Mouse (Mus musculus) urinary bladder, postnatal 10 days (tissue): ENCODE data around the gene Npas2.

Source experiments
- DNase-seq: peaks from one replicate; pipeline ENCODE4 v3.0.0; 2022; ENCODE audit warnings: low spot score

The Npas2 gene

DNA sequence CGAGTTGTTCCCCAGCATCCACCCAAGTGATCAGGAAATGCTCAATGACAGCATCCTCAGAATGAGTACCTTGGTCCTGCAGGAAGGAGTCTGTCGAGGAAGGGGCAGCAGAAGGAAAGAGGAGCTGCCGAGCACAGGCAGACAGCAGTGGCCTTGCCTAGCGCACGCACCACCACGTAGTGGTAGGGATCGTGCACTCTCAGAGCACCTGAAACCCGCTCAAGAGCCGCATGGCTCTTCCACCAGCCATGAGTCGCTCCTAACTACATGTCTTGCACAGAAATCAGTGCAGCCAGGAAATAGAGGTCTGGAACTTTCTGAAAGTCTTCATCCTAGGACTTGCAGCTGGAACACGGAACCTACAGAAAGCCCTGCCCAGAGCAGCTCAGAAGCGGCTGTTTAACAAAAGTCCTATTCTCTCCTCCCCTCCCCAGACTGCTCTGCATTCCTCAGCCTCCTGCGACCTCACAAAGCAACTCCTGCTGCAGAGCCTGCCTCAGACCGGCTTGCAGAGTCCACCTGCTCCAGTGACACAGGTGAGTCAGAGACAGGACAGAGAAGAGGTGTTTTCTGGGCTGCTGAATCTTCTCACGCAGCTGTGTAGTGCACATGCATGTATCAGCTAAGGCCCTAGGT lies 142.1 kb downstream of the Npas2 start:
- no peak for DNase-seq

- no peak for DNase-seq
These were observed 143.3 kb downstream of the Npas2 start for GRCm38 (mm10) chr1:39336788-39337187.

DNA sequence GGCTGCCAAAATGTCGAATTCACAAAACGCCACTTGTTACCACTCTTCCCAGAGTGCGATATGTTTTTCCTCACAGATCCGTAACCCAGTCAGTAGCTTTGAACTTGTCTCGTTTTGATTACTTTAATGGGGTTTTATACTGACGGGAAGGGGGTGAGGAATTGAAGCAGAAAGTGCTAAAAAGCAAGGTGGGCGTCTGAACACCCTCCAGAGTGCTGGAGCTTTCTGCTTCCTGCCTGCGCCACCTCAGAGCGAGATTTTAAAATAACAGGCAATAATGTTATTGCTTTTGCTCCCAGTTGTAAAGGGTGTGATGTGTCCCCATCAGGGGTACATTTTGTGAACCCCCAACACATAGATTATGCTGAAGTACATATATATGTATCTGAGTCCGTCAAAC lies 145.3 kb downstream of the Npas2 start:
- DNase-seq, result no peak

DNA sequence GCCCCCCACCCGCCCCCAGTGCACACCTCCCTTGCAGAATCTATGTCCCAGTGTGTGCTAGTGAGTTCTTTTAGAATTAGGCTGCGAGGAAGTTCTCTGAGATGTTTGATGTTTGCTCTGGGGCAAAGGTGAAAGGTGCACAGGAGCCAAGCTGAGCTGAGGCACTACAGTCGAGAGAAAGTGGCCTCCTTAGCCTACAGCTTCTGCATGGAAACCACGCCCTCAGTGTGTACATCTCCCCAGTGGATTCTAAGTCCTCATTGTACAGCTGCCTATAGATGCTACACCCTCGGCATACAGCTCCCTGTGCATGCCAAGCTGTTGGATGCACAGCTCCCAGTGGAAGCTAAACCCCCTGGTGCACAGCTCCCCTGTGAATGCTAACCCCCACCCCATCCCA lies 145.9 kb downstream of the Npas2 start:
- DNase-seq, result no peak

- DNase-seq, result no peak
These were observed 146.6 kb downstream of the Npas2 start for GRCm38 (mm10) chr1:39340156-39340555.

GRCm38 (mm10) chr1:39340647-39341046 lies 147.1 kb downstream of the Npas2 start:
- DNase-seq, result no peak

- DNase-seq, result no peak
These were observed 148.3 kb downstream of the Npas2 start for GRCm38 (mm10) chr1:39341807-39342206.

DNA sequence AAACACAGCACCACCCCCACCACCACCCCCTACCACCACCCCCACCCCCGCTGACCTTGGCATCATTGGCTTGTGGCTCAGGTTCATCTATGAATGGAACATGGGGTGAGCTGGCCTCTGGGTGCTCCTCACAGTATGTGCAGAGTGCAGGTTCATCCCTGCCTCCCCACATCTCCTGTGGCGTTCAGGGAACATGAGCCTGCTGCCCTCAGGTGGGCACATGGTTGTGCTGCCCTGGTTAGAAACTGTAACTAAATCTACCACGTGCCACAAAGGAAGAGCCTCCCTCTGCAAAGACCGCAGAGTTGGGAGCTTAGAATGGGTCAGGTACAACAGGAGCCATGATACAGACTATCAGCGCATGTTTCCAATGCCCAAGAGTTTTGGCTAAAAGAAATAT lies 149.7 kb downstream of the Npas2 start:
- no peak for DNase-seq

DNA sequence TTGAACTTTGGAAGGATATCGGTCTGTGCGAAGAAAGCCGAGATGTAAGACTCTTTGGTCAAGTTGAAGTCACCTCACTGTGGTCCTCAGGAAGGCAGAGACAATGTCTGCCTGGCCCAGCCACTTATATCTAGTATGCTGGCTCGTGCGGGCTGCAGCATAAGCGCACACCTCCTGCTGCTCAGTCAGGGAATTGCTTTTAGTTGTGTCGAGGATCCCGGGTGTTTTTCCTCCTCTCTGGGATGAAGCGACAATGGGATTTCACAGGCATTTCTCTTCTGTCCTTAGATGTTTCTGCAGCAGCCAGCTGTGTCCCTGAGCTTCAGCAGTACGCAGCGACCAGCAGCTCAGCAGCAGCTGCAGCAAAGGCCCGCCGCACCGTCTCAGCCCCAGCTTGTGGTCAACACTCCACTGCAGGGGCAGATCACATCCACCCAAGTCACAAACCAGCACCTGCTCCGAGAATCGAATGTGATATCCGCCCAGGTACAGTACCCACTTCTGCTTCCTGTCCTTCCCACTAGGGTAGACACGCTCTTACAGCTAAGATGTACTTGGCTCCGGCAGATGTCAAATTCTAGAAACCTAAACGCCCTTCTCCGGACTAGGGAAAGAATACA lies 151.6 kb downstream of the Npas2 start:
- DNase-seq, result no peak

DNA sequence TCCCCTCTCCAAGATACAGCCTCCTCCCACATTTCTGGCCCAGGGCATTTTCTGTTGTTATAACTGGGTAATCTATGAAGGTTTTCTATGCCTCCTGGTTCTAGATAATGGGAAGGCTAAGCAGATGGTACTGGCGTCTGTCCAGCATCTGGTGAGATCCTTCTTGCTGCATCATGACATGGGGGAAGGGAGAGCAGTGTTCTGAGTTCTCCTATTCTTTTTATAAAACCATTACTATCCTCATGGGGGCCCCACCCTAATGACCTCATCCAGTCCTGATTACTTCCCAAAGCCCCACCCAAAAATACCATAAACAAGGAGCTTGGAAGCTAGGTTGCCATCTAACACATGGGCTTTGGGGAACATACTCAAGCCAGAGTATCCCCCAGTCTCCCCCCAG lies 155.5 kb downstream of the Npas2 start:
- DNase-seq, result no peak

GRCm38 (mm10) chr1:39349427-39349826 lies 155.9 kb downstream of the Npas2 start:
- no peak for DNase-seq

DNA sequence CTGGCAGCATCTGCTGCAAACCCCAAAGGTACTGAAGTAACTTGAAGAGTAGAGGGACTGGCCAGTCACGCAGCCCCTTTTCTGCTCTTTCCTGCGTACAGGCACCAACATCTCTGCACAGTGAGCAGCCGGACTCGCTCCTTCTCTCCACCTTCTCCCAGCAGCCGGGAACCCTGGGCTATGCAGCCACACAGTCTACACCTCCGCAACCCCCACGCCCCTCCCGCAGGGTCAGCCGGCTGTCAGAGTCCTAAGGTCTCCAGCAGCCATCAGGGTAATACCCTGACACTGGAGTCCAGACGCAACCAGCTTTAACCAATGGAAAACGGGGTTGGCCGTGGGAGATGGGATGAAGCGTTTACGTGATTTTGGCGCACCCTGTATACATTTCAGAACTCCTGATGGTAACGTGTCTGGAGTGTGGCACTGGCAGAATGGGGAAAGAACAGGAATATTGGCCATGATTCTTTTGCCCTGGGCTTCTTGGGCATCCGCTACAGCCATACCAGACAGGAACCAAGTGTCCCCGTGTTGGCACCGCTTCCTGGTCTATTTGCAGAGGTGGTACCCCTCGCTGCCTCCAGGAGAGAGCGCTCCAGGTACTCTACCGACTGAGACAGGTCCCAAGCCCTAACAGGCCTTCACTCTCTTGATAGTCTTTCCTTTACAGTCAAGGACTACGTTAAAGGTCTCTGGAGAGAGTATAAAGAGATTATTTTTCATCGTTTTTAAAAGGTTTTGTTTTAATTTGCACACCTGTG lies 168.4 kb downstream of the Npas2 start:
- no peak for DNase-seq

- DNase-seq, result no peak
These were observed 169.0 kb downstream of the Npas2 start for GRCm38 (mm10) chr1:39362515-39362893.

DNA sequence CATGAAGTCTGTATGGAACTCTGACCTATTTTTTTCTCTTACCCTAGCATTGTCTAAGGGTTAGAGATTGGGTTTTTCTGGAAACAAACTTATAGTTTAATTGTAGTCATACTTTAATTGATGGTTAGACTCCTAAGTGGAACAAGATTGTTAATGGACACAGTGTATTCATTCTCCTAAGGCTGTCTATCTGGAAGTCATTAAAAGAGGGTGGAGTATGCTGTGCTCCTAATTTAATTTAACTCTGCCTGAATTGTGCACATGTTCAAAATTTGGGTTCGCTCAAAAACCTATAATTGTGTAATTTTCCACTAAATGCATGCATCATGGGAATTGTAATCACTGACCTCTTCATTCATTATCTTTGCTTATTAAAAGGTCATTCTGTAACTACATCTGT lies 172.0 kb downstream of the Npas2 start:
- DNase-seq, result no peak

DNA sequence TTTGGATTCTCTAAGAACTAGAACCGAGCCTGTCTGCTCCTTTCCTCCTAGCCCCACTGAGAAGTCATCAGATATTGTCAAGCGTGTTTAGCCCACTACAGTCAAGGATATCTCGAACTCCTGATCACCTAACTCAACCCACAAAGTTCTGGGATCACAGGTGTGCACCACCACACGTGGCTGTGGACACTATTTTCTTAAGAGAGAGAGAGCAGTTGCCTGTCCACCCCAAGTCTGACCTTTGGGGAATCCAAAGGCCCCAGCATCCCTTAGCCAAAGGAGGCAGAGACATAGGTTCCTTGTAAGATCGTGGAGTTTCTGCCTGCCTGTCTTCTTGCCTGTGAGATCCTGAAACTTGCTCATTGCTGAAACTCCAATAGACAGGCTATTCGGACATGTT lies 173.5 kb downstream of the Npas2 start:
- DNase-seq, result no peak

GRCm38 (mm10) chr1:39367601-39368266 lies 174.2 kb downstream of the Npas2 start, which contains the start of gene Rpl31:
TSS of gene Rpl31 (plus strand) at chr1:39367842.
- DNase-seq, result peak; percentile 92

GRCm38 (mm10) chr1:39368267-39368841 lies 174.8 kb downstream of the Npas2 start:
- no peak for DNase-seq

DNA sequence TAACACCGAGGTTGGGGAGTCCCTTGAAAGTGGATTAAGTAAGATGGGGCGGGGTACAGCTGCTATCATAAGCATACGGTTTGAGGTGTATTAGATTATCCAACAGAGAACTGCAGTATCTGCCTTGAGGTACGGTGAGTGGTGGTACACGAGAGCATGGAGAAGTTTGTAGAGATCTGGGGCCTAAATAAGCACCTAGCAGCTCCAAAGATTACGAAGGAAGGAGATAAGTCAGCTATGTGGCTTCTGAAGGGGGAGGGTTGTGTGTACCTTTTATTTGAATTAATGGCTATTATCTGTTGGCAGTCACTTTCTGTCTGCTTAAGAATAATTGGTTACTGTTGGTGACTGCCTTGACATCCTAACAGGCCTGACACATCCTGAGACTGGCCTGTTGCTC lies 176.9 kb downstream of the Npas2 start:
- no peak for DNase-seq

- DNase-seq, result no peak
These were observed 178.8 kb downstream of the Npas2 start for GRCm38 (mm10) chr1:39372220-39372843.

- no peak for DNase-seq
These were observed 179.8 kb downstream of the Npas2 start for GRCm38 (mm10) chr1:39373378-39373777.

DNA sequence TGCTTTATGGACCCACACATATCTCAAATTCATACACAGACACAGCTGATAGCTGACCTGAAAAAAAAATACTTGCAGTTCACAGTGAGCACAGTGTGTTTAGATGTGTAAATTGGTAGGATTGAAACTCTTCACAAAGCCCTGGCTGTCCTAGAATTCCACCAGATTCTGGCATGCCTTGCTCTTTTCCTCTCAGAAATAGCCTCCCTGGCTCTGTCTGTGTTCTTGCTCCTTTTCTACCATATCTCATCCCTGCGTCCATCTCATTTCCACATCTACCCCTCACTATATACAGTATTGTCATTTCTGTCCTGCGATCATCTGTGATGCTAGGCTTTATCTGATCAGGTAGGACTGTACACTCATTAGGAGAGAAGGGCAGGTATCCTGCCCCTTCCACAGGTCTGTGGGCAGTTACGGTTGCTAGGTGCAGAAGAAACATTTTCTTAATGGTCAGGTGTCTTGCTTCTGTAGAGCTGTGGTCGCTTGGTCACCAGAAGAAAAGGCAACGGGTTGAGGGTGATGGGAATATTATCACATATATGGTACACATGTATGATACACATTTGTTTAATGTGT lies 180.8 kb downstream of the Npas2 start:
- no peak for DNase-seq

DNA sequence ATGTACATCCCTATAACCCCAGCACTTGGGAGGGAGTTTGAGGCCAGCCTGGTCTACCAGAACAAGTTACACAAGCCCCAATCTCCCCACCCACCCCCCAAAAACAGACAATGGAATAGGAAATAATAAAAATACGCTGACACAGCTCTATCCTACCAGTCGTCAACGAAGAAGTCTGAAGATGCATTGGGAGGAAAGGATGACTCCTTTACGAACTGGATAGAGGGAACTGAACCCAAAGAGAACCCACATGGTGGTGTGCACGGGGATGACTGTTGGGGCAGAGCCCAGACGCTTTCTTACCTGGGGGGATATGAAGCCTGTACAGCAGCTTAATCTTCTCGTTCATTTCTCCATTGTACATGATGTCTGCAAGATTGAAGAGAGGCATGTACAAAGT lies 182.6 kb downstream of the Npas2 start:
- DNase-seq, result no peak
